Mouse (Mus musculus) lung, postnatal 0 days (tissue): ENCODE measurements around the gene Gimap4.

Experiments
- CTCF ChIP-seq: IDR thresholded peaks from 2 replicates; pipeline ENCODE4 v1.5.1; 2016; ENCODE audit warnings: antibody characterized with exemption, mild to moderate bottlenecking
- EP300 ChIP-seq: IDR thresholded peaks from 2 replicates; pipeline ENCODE4 v1.6.1; 2016; ENCODE audit warnings: antibody characterized with exemption, mild to moderate bottlenecking, control low read depth

DNA sequence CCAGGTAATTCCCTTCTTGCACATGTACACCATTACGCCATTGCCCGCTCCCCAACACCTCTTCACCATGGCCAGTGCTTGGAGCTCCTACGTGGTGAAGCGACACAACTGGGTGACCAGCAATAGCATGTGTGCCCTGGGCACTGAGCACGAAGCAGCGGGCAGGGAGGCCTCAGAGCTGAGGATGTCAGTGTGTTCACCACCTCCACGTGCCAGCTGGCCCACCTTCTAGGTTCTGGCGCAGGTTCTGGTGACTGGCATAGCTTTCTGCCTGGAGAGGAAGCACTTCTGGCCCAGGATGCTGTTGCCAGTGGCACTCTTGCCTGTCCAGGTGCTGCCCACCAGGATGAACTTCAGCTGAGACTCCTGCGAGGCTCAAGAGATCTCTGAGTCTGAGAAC, 18.9 kb upstream of the Gimap4 start:
- TF ChIP-seq CTCF = no peak
- TF ChIP-seq EP300 = no peak
